Mouse (Mus musculus): ENCODE results near the gene Papolb. TPM values are rescaled to one million over a fixed set of nuclear protein-coding genes. Genes with fewer than 3 reads are reported as not detected.
A peak's percentile ranks its signal among the peaks of the same experiment; 100 is the strongest.

Gene Papolb
- polyA plus RNA-seq, 1 experiment from 2014 or later, result 0.15 TPM

DNA sequence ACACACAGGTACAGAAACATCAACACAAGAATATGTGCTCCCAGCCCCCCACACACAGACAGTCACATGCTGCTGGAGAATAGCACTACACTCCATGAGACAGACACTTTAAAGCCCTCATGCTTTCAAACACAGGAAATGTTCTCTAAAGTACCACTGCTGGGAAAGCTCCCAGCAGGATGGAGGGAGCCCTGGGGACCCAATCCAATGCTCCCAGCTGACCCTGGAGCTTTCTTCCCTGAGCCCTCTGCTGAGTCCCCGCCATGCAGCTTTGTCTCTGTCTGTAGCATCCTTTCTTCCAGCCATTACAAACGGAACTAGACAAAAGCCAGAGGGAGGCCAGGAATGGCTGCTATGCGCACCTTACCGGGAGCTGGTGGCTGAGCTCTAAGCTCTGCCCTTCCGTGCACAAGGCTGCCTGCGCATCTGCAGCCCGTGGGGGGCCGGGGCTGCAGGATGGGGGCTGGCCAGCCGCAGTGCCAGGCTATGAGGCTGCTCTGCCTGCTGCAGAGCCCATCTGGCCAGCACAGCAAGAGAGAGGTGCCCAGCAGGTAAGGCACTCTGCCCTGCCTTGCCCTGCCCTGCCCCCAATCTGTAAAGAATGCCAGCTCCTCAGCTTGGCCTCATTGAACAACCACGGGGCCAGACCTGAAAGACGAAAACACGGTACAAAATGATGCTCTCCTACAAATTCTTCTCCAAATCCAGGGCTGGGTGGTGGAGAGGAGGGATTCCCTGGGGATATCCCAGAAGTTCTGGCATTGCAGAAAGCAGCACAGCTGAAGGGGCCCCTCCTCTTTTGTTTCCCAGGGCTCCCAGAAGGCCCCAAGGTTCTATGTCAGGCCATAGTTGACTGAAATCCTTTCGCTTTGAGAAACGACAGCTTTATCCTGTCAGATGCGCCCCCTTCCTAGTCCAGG is 20.5 kb downstream of the Papolb start:
- no peaks in the 10 kb centered on the region for H3K36me3 ChIP-seq
- no peak for ATAC-seq (ENCODE audit: borderline replicate concordance, extremely low read depth, low FRiP score, low TSS enrichment)
- H3K4me1 ChIP-seq, result peaks cover 6% of the 10 kb centered on the region
- H3K9me3 ChIP-seq, result no peaks in the 10 kb centered on the region
- WGBS, result 27% methylated on average over 15 of the region's 15 CpGs
- H3K4me2 ChIP-seq, result no peak overlapping the region
- no peak overlapping the region for H3K9ac ChIP-seq
- no peaks in the 10 kb centered on the region for H3K27me3 ChIP-seq
- 0 out of 2 replicates have a peak overlapping the region, but pooled peaks have one; percentile 39 for H3K27ac ChIP-seq
- no peak overlapping the region for H3K4me3 ChIP-seq

- Histone ChIP-seq H3K36me3 (no peaks in the 10 kb centered on the region), H3K4me1 (peaks cover 6% of the 10 kb centered on the region), H3K9me3 (no peaks in the 10 kb centered on the region), H3K27me3 (no peaks in the 10 kb centered on the region), H3K4me2 (no peak overlapping the region), H3K9ac (no peak overlapping the region), H3K4me3 (no peak overlapping the region), H3K27ac (no peak overlapping the region)
- no peak for ATAC-seq (ENCODE audit: borderline replicate concordance, extremely low read depth, low FRiP score, low TSS enrichment)
- WGBS, result 62% methylated on average over 3 of the region's 3 CpGs
Observed at GRCm38 (mm10) chr5:142505695-142506423, 24.0 kb downstream of the Papolb start.

DNA sequence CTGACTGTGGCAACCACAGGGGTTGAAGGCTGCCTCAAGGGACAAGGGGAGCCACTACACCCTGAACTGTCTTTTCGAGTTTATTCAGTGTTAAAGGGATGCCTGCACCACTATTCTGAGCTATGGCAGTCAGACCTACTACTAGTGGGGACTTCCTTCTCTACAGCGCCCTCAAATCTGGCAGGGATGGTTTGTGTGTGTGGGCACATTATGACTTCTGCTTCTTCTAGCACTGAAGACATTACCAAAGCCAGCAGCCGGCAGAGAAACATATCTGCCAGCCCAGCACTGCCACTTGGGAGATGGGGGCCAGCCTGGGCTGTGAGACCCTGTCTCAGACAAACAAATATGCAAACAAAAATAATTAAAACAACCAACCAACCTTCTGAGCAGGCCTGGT is 25.7 kb downstream of the Papolb start:
- peaks cover under 1% of the 10 kb centered on the region for H3K4me1 ChIP-seq
- no peak for ATAC-seq (ENCODE audit: borderline replicate concordance, extremely low read depth, low FRiP score, low TSS enrichment)
- no peaks in the 10 kb centered on the region for H3K27me3 ChIP-seq
- no peaks in the 10 kb centered on the region for H3K9me3 ChIP-seq
- WGBS, result 60% methylated on average over 3 of the region's 3 CpGs
- H3K4me3 ChIP-seq, result no peak overlapping the region
- no peak overlapping the region for H3K9ac ChIP-seq
- H3K27ac ChIP-seq, result no peak overlapping the region
- H3K4me2 ChIP-seq, result no peak overlapping the region
- no peaks in the 10 kb centered on the region for H3K36me3 ChIP-seq

DNA sequence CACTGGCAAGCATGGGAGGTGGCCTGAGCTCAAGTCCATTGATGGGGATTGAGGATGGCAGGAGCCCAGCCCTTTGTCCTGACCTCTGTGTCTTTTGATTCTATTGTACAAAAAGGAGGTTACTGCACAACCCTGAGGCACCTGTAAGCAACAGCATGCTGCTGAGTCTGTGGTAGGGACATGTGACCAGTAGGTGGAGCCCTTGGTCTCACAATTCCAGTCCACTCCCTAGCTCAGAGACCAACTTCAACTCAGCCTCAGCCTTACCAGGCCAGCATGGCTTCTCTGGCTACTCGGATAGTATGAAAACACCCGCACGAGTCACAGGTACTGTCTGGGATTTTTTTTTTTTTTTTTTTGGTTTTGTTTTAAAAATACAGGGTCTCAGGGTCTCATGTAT is 27.5 kb downstream of the Papolb start:
- Histone ChIP-seq H3K4me3 (no peak overlapping the region), H3K9me3 (no peaks in the 10 kb centered on the region), H3K36me3 (no peaks in the 10 kb centered on the region), H3K27me3 (no peaks in the 10 kb centered on the region), H3K4me1 (no peaks in the 10 kb centered on the region), H3K27ac (no peak overlapping the region), H3K9ac (no peak overlapping the region), H3K4me2 (no peak overlapping the region)
- WGBS, result 5% methylated on average over 3 of the region's 3 CpGs
- ATAC-seq (ENCODE audit: borderline replicate concordance, extremely low read depth, low FRiP score, low TSS enrichment), result peak; percentile 78; the same call in 1 of the 2 replicates

GRCm38 (mm10) chr5:142500918-142501317 is 29.0 kb downstream of the Papolb start:
- WGBS, result 69% methylated on average over 10 of the region's 10 CpGs
- no peak overlapping the region for H3K9ac ChIP-seq
- H3K4me2 ChIP-seq, result no peak overlapping the region
- H3K4me1 ChIP-seq, result 0 out of 2 replicates have a peak, but pooled peaks cover under 1% of the 10 kb centered on the region
- H3K27me3 ChIP-seq, result no peaks in the 10 kb centered on the region
- ATAC-seq (ENCODE audit: borderline replicate concordance, extremely low read depth, low FRiP score, low TSS enrichment), result no peak
- no peaks in the 10 kb centered on the region for H3K36me3 ChIP-seq
- no peak overlapping the region for H3K27ac ChIP-seq
- no peak overlapping the region for H3K4me3 ChIP-seq
- no peaks in the 10 kb centered on the region for H3K9me3 ChIP-seq

DNA sequence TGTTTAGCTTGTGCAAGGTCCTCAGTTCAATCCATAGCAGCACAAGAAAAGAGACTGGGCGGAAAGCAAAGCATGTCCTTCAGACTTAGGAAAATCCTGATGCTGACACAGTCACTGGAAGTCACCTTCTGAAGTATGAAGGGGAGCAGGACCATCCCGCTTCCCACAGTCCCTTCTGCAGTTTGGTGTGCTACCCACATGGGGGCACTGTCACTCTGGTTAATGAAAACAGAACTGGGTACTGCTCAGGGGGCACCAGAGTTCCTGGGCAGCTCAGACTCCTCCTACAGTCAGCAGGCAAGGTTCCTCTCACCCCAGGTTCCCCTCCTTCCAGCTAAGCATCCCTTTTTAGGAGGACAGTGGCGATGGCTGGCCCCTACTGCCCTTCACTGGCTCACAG is 30.9 kb downstream of the Papolb start:
- Histone ChIP-seq H3K36me3 (no peaks in the 10 kb centered on the region), H3K4me3 (no peak overlapping the region), H3K4me1 (0 out of 2 replicates have a peak, but pooled peaks cover 3% of the 10 kb centered on the region), H3K4me2 (no peak overlapping the region), H3K9ac (no peak overlapping the region), H3K27ac (no peak overlapping the region), H3K27me3 (no peaks in the 10 kb centered on the region), H3K9me3 (no peaks in the 10 kb centered on the region)
- ATAC-seq (ENCODE audit: borderline replicate concordance, extremely low read depth, low FRiP score, low TSS enrichment), result no peak
- WGBS, result 46% methylated on average over 3 of the region's 3 CpGs

- H3K27ac ChIP-seq, result no peak overlapping the region
- 0 out of 2 replicates have a peak, but pooled peaks cover 3% of the 10 kb centered on the region for H3K4me1 ChIP-seq
- H3K9ac ChIP-seq, result no peak overlapping the region
- no peaks in the 10 kb centered on the region for H3K36me3 ChIP-seq
- H3K9me3 ChIP-seq, result no peaks in the 10 kb centered on the region
- H3K4me2 ChIP-seq, result no peak overlapping the region
- no peaks in the 10 kb centered on the region for H3K27me3 ChIP-seq
- WGBS, result 42% methylated on average over 14 of the region's 14 CpGs
- no peak for ATAC-seq (ENCODE audit: borderline replicate concordance, extremely low read depth, low FRiP score, low TSS enrichment)
- H3K4me3 ChIP-seq, result no peak overlapping the region
Observed at GRCm38 (mm10) chr5:142495321-142496096, 34.4 kb downstream of the Papolb start.

GRCm38 (mm10) chr5:142493307-142493706 is 36.6 kb downstream of the Papolb start:
- Histone ChIP-seq H3K9me3 (no peaks in the 10 kb centered on the region), H3K4me1 (0 out of 2 replicates have a peak, but pooled peaks cover 3% of the 10 kb centered on the region), H3K27me3 (no peaks in the 10 kb centered on the region), H3K9ac (no peak overlapping the region), H3K27ac (no peak overlapping the region), H3K4me2 (no peak overlapping the region), H3K4me3 (no peak overlapping the region), H3K36me3 (no peaks in the 10 kb centered on the region)
- ATAC-seq (ENCODE audit: borderline replicate concordance, extremely low read depth, low FRiP score, low TSS enrichment), result no peak
- WGBS, result 80% methylated on average over 3 of the region's 3 CpGs

- H3K36me3 ChIP-seq, result no peaks in the 10 kb centered on the region
- no peak for ATAC-seq (ENCODE audit: borderline replicate concordance, extremely low read depth, low FRiP score, low TSS enrichment)
- H3K9me3 ChIP-seq, result no peaks in the 10 kb centered on the region
- H3K4me1 ChIP-seq, result no peaks in the 10 kb centered on the region
- no peak overlapping the region for H3K4me3 ChIP-seq
- WGBS, result 62% methylated on average over 9 of the region's 9 CpGs
- H3K9ac ChIP-seq, result no peak overlapping the region
- H3K27ac ChIP-seq, result no peak overlapping the region
- no peak overlapping the region for H3K4me2 ChIP-seq
- no peaks in the 10 kb centered on the region for H3K27me3 ChIP-seq
Observed at GRCm38 (mm10) chr5:142489955-142490707, 39.7 kb downstream of the Papolb start.

DNA sequence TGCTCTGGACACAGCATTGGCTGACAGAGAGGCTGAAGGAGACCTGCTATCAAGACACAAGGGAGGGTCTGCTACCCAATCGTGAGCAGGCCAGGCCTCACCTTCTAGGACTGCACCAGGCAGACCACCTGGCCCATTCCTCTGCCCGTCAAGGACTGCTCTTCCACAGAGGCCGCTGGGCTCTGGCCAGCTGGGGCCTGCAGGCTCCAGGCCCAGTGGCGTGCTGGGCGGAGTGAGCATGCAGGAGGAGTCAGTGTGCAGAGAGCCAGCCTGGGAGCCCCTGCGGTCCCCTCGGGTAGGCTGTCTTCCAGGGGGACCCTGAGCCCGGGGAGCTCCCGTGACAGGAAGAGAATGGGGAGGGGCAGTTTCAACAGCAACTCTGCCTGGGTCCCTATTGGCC is 43.2 kb downstream of the Papolb start:
- Histone ChIP-seq H3K27me3 (no peaks in the 10 kb centered on the region), H3K27ac (no peak overlapping the region), H3K4me1 (no peaks in the 10 kb centered on the region), H3K9ac (no peak overlapping the region), H3K4me3 (no peak overlapping the region), H3K4me2 (no peak overlapping the region), H3K9me3 (no peaks in the 10 kb centered on the region), H3K36me3 (no peaks in the 10 kb centered on the region)
- ATAC-seq (ENCODE audit: borderline replicate concordance, extremely low read depth, low FRiP score, low TSS enrichment), result 0 out of 2 replicates have a peak, but pooled peaks have one; percentile 11
- 59% methylated on average over 9 of the region's 9 CpGs for WGBS

DNA sequence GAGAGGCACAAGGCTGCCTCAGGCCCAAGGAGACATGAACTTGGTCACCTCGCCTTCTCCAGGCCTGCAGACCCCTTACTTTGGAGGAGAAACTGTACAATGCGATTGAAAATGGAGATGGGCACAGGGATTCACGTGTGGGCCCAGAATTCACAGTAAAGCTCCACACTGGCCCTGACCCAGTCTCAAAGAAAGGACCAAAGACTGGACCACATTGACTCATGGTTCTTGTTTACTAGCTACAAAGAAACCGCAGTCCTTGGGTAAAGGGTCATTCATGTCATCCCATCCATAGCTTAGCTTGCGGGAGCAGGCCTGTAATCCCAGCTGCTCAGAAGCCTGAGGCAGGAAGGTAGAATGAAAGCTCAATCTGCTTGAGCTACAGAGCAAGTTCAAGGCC is 46.3 kb downstream of the Papolb start:
- H3K9me3 ChIP-seq, result no peaks in the 10 kb centered on the region
- WGBS, result 89% methylated on average over 5 of the region's 5 CpGs
- no peak overlapping the region for H3K4me3 ChIP-seq
- H3K4me1 ChIP-seq, result peaks cover 4% of the 10 kb centered on the region; the same call in 1 of the 2 replicates
- H3K27me3 ChIP-seq, result no peaks in the 10 kb centered on the region
- no peak overlapping the region for H3K4me2 ChIP-seq
- no peak for ATAC-seq (ENCODE audit: borderline replicate concordance, extremely low read depth, low FRiP score, low TSS enrichment)
- no peak overlapping the region for H3K27ac ChIP-seq
- no peaks in the 10 kb centered on the region for H3K36me3 ChIP-seq
- no peak overlapping the region for H3K9ac ChIP-seq

Data from lung, embryonic 15.5 days (tissue).